ENCODE assay signal across 11 mouse cellular contexts in the genomic region with DNA sequence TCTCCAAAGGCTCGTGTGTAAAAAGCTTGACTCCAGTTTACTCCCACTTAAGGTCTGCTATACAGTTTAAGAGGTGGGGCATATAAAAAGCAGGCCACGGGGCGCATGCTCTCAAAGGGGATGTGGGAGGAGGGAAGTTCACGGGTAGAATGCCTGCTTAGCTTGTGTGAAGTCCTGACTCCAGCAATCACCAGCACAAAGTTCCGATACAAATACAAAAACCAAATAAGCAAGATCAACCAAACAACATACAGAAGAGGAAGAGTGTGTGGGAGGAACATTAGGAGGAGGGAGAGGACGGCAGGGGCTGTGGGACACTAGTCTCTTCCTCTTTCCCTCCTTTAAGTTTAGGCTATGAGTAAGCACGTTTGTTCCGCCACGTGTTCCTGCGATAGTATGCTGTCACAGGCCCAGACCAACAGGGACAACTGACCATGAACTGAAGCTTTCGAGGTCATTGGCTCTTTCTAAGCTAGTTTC. TPM values are rescaled to one million over a fixed set of nuclear protein-coding genes. Genes with fewer than 3 reads are reported as not detected.
DNase-seq lines count a peak whose midpoint lies in the region; ATAC-seq lines count a peak whose summit lies in the region.
"Had no signal": no experiment of that assay in that cellular context is flagged by ENCODE, and none has a peak within 500 bp of the region (broad histone marks: within the 10 kb centered on the region; RNA-seq: fewer than 3 reads in every experiment).

No protein-coding gene starts in this region.

- H3K4me2 ChIP-seq in heart, embryonic 11.5 days, result no peak overlapping the region
- H3K4me2 ChIP-seq: neural tube, embryonic 12.5 days had no signal

- no peak for ATAC-seq in heart, embryonic 11.5 days (replicated peaks; ENCODE audit: insufficient number of reproducible peaks, low FRiP score, low TSS enrichment)
- ATAC-seq in hematopoietic stem cell, adult 5-6 weeks (replicated peaks in 1 of 2; ENCODE audit: insufficient read depth in 1 of 2, low FRiP score in 2 of 2, low TSS enrichment in 1 of 2, low read depth in 1 of 2, poor library complexity in 2 of 2, severe bottlenecking in 2 of 2), result peak; percentile 94 to 95
- ATAC-seq in erythroid progenitor cell, adult 5-6 weeks (replicated peaks; ENCODE audit: low FRiP score, poor library complexity, severe bottlenecking), result no peak
- ATAC-seq: hindbrain, postnatal 0 days had no signal

- no peak overlapping the region for H3K4me3 ChIP-seq in heart, embryonic 11.5 days (ENCODE audit: low read depth, low read length)
- H3K4me3 ChIP-seq: neural tube, embryonic 12.5 days had no signal

- no peaks in the 10 kb centered on the region for H3K9me3 ChIP-seq in heart, embryonic 11.5 days (replicated peaks; ENCODE audit: control insufficient read depth, low read length)
- H3K9me3 ChIP-seq: neural tube, embryonic 12.5 days had no signal

- intact Hi-C loops in left cerebral cortex, postnatal 4 days (cut with DNase I), result no loop called here

- DNase-seq in heart, adult 11 months, result peak; percentile 93
- peak; percentile 30 for DNase-seq in lung, postnatal 36 days
- DNase-seq in lung, postnatal 25 days (ENCODE audit: low spot score), result no peak
- peak; percentile 16 for DNase-seq in skeletal muscle tissue, adult 2 months (ENCODE audit: low read depth, low spot score)
- no peak for DNase-seq in left cerebral cortex, postnatal 4 days
- DNase-seq: B cell, adult 2 months had no signal

- no peaks in the 10 kb centered on the region for H3K4me1 ChIP-seq in heart, embryonic 11.5 days (ENCODE audit: control insufficient read depth, insufficient read depth, low read length)
- H3K4me1 ChIP-seq: neural tube, embryonic 12.5 days had no signal

- WGBS in heart, embryonic 11.5 days (ENCODE audit: insufficient replicate concordance), result 70% methylated on average over 11 of the region's 11 CpGs

- H3K9ac ChIP-seq in heart, embryonic 11.5 days (ENCODE audit: low read depth, low read length), result no peak overlapping the region
- H3K9ac ChIP-seq: neural tube, embryonic 12.5 days had no signal

- no peaks in the 10 kb centered on the region for H3K36me3 ChIP-seq in heart, embryonic 11.5 days (ENCODE audit: control insufficient read depth, insufficient read depth, low read length)
- H3K36me3 ChIP-seq: neural tube, embryonic 12.5 days had no signal

- H3K27ac ChIP-seq in heart, embryonic 11.5 days (ENCODE audit: low read depth, low read length), result no peak overlapping the region
- H3K27ac ChIP-seq: hindbrain, postnatal 0 days; neural tube, embryonic 12.5 days had no signal

- H3K27me3 ChIP-seq in heart, embryonic 11.5 days (ENCODE audit: control insufficient read depth, insufficient read depth, low read length), result no peaks in the 10 kb centered on the region
- H3K27me3 ChIP-seq: neural tube, embryonic 12.5 days had no signal

RNA-seq across cellular contexts. Expression of a gene that starts 12.9 kb away (rescaled TPM):
- polyA plus RNA-seq in heart, embryonic 11.5 days (2014; fragmentation: Nextera tagmentation; extraction: Ambion mirVana), result 11.3 and 13.2 TPM in 2 replicates
- 109 and 128 TPM in 2 replicates for total RNA-seq in hematopoietic stem cell, adult 5-6 weeks (2017)
- 18.0 and 20.5 TPM in 2 replicates for total RNA-seq in erythroid progenitor cell, adult 5-6 weeks (2015; ENCODE audit: low replicate concordance)
- total RNA-seq in erythroid progenitor cell, adult 5-6 weeks (2017; ENCODE audit: low replicate concordance), result 7.0 and 8.0 TPM in 2 replicates
- total RNA-seq in left cerebral cortex, postnatal 4 days (2021), result 10 to 100 TPM; 68.5 to 72.6 TPM

RNA-seq across cellular contexts. Expression of a gene that starts 32.4 kb away (rescaled TPM):
- polyA plus RNA-seq in heart, embryonic 11.5 days (2014; fragmentation: Nextera tagmentation; extraction: Ambion mirVana), result 22.4 and 24.3 TPM in 2 replicates
- 31.8 and 45.9 TPM in 2 replicates for total RNA-seq in hematopoietic stem cell, adult 5-6 weeks (2017)
- total RNA-seq in erythroid progenitor cell, adult 5-6 weeks (2015; ENCODE audit: low replicate concordance), result 7.1 and 9.4 TPM in 2 replicates
- total RNA-seq in erythroid progenitor cell, adult 5-6 weeks (2017; ENCODE audit: low replicate concordance), result 10.7 and 11.9 TPM in 2 replicates
- 10 to 100 TPM; 15.7 to 16.5 TPM for total RNA-seq in left cerebral cortex, postnatal 4 days (2021)

Comparison
In these comparisons a context has a peak if more than half of its experiments do, and no peak if none do; other contexts are left out.
1. DNase-seq: peak in heart, adult 11 months (single experiment), lung, postnatal 36 days (single experiment) and skeletal muscle tissue, adult 2 months (single experiment); none in lung, postnatal 25 days (single experiment) and left cerebral cortex, postnatal 4 days (single experiment).
2. ATAC-seq: peak in hematopoietic stem cell, adult 5-6 weeks (2 of 2); none in heart, embryonic 11.5 days (single experiment) and erythroid progenitor cell, adult 5-6 weeks (single experiment).